Mouse (Mus musculus) brown adipose tissue, adult 24 weeks (tissue): ENCODE data around the gene Per1. TPM values are rescaled to one million over a fixed set of nuclear protein-coding genes. Genes with fewer than 3 reads are reported as not detected.
"Not testable (repeated sequence)": the region's sequence is repeated elsewhere in the genome, so short reads cannot be mapped to it uniquely, and the experiment has no call there.

Source experiments
- H3K27ac ChIP-seq: fragments of 200-500 bp; replicated peaks from 2 replicates; pipeline ENCODE4 v1.5.1; 2012; ENCODE audit warnings: low read depth, mild to moderate bottlenecking, low read length
- H3K4me1 ChIP-seq: fragments of 200-500 bp; 2 replicates; pipeline ENCODE4 v1.6.1; 2012; ENCODE audit warnings: low read length, mixed read lengths; ENCODE audit not compliant: control insufficient read depth, insufficient read depth, insufficient read length
- H3K4me3 ChIP-seq: fragments of 200-500 bp; 2 replicates; pipeline ENCODE4 v1.5.1; 2012; ENCODE audit warnings: low read depth, mild to moderate bottlenecking, low read length, moderate library complexity; ENCODE audit not compliant: insufficient read depth
- polyA plus RNA-seq: library from polyadenylated mRNA; stranded (reverse); fragments of >200 nt; gene quantifications from 2 replicates; pipeline ENCODE4 v1.2.4, GENCODE M21; 2012; ENCODE audit not compliant: missing spikeins, insufficient read depth, insufficient read length

Gene Per1
- polyA plus RNA-seq, 1 experiment: 7.9 TPM

DNA sequence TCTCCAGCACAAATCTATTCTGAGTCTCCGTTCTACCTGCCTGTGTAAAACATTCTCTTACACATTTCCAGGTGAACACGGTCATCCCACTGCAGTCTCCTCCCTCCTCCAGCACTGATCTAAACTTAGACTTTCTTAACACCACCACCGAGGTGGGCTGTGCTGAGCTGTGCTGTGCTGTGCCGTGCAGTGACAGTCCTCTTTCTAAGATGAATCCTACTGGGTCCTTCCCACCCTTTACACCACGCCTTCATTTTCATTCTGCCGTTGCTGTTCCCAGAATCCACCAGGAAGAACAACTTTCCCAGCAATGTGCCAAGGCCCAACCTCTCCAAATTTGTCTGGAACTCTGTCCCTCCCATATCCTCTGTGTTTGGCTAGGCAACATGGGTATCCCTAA is 8.6 kb upstream of the Per1 start:
- no peak overlapping the region for H3K27ac ChIP-seq
- peaks cover 11% of the 10 kb centered on the region; the same call in 1 of the 2 replicates for H3K4me1 ChIP-seq

DNA sequence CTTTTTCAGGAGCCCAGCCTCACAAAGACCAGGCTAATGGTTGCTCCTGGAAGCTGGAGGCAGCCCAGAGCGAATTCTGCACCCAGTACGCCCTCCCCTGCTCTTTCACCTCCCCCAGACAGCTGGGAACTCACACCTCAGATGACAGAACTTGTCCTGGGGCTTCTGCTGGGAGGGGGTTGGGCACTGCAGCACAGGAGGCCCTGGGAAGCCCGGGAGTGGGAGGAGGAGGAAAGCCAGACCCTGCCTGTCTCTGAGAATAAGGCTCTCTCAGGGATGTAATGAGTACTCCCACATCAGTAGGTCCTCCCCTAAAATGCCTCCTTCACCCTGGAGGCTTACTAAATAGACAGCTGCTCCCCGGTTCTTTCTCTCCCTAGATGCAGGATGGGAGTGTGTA is 7.9 kb upstream of the Per1 start:
- Histone ChIP-seq H3K27ac (no peak overlapping the region), H3K4me1 (peaks cover 11% of the 10 kb centered on the region; the same call in 1 of the 2 replicates), H3K4me3 (no peak overlapping the region)

More for the DNA sequence above, 8.6 kb upstream of the Per1 start:
- no peak overlapping the region for H3K4me3 ChIP-seq

DNA sequence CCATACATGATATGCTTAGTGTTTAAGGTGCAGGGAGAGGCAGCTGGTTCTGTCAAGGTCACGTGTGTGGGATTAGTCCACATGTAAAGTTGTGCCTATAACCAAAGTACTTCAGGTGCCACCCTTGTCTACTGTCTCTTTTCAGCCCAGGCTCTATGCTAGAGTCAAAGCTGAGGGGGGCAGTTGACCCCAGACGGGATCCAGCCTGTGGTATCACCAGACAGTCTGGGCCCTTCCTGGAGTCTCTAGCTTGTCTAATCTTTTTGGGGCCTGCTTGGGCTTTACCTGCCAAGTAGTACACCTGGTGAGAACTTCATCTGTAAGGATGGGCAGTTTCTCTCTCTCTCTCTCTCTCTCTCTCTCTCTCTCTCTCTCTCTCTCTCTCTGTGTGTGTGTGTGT is 7.4 kb upstream of the Per1 start:
- H3K27ac ChIP-seq: peak overlapping the region; percentile 65; the same call in 1 of the 2 replicates
- H3K4me1 ChIP-seq: peaks cover 11% of the 10 kb centered on the region; the same call in 1 of the 2 replicates
- H3K4me3 ChIP-seq: no peak overlapping the region; the same call in 1 of the 2 replicates

DNA sequence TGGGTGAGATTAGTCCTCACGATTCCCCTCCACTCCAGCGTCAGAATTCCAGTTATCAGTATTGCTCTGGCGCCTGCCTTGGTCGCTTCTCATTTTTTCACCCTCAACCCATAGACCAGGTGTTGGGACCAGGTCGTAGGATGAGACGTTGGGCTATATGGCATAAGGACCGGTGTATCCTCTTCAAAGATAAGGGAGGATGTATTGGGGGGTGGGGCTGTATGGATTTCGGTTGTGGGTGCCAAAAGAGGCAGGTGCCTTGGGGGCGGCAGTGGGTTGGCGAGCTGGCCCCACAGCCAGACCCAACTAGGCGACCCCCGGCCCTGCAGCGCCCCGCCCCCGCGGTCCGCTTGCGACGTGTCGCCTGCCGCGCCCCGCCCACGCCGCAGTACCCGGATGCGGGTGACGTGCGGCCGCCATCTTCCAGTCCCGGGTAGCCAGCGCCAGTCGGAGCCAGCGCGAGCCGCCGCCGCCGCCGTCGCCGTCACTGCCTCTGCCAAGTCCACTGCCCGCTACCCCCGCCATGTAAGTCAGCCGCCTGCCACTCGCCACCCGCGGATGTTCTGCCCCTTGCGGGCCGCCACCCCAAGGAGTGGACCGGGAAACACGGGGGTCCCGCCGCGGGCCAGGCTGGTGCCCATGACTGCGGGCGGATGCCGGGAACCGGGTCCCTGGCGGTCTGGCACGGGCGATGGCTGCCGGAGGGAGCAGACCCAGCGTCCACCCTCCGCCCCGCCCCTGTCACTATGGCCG is 6.7 kb upstream of the Per1 start, which contains the start of gene Vamp2:
Vamp2 (plus strand) TSS at position 388 of the 753 bp plus-strand sequence.
- peak within 1 kb of the TSS; percentile 99 for H3K4me3 ChIP-seq
- H3K27ac ChIP-seq: peak within 1 kb of the TSS; percentile 99
- H3K4me1 ChIP-seq: peaks cover 11% of the 10 kb centered on the region; the same call in 1 of the 2 replicates

- H3K4me3 ChIP-seq: peak overlapping the region; percentile 99
- peak overlapping the region; percentile 99 for H3K27ac ChIP-seq
- H3K4me1 ChIP-seq: peaks cover 11% of the 10 kb centered on the region; the same call in 1 of the 2 replicates
Observed at GRCm38 (mm10) chr11:69088856-69089615, 6.0 kb upstream of the Per1 start.

DNA sequence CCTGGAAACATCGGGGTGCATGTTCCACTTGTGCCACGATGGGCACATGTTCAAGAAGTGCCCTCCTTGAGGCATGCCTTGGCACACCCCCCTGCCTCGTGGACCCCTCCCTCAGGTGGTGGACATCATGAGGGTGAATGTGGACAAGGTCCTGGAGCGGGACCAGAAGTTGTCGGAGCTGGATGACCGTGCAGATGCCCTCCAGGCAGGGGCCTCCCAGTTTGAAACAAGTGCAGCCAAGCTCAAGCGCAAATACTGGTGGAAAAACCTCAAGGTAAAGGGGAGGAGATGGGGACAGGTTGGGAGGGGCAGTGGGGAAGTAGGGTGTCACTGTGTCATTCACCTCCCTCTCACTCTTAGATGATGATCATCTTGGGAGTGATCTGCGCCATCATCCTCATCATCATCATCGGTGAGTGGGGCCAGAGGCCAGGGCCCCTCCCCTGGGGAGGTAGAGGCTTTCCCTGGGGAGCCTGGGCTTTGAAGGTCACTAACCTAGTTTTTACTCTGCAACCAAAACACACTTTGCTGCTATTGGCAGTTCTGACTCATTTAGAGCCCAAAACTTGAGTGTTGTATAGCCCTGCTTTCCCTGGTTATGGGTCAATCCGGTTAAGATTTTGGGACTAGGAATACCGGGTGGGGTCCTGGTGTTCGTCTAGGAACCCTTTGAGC is 5.3 kb upstream of the Per1 start:
- Histone ChIP-seq H3K4me3 (peak overlapping the region; percentile 99), H3K27ac (peak overlapping the region; percentile 10)

GRCm38 (mm10) chr11:69090367-69090766 is 4.7 kb upstream of the Per1 start:
- Histone ChIP-seq H3K4me1 (peaks cover 11% of the 10 kb centered on the region; the same call in 1 of the 2 replicates), H3K4me3 (peak overlapping the region; percentile 99; the same call in 1 of the 2 replicates), H3K27ac (peak overlapping the region; percentile 10; the same call in 1 of the 2 replicates)

More for the DNA sequence above, 5.3 kb upstream of the Per1 start:
- H3K4me1 ChIP-seq: peaks cover 11% of the 10 kb centered on the region; the same call in 1 of the 2 replicates

- Histone ChIP-seq H3K27ac (no peak overlapping the region), H3K4me1 (peaks cover 11% of the 10 kb centered on the region; the same call in 1 of the 2 replicates), H3K4me3 (no peak overlapping the region)
Observed at GRCm38 (mm10) chr11:69091566-69092385, 3.2 kb upstream of the Per1 start.

DNA sequence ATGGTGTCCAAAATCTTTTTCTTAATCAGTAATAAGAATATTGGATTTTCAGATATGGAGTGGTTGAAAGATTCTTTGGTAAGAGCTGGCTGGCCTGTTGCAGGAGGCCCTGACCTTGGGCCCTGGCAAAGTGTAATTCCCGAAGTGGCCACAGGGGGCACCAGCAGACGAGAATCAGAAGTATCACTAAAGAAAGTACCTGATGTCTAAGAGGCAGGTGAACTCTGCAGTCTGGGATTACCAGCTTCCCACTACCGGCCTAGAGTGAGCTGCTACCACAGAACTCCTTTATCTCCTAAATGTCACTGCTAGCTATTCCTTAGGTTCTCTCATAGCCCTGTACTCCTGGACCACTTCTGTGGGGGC is 2.6 kb upstream of the Per1 start:
- H3K4me1 ChIP-seq: peaks cover 11% of the 10 kb centered on the region; the same call in 1 of the 2 replicates
- H3K27ac ChIP-seq: no peak overlapping the region
- H3K4me3 ChIP-seq: no peak overlapping the region

GRCm38 (mm10) chr11:69092871-69093270 is 2.1 kb upstream of the Per1 start:
- Histone ChIP-seq H3K4me1 (peaks cover 11% of the 10 kb centered on the region; the same call in 1 of the 2 replicates), H3K27ac (no peak overlapping the region), H3K4me3 (no peak overlapping the region)

GRCm38 (mm10) chr11:69093856-69094255 is 1.2 kb upstream of the Per1 start:
- not testable (repeated sequence) for H3K4me3 ChIP-seq, H3K27ac ChIP-seq
- H3K4me1 ChIP-seq: peaks cover 17% of the 10 kb centered on the region

- Histone ChIP-seq H3K4me3 (peak overlapping the region; percentile 68), H3K27ac (peak overlapping the region; percentile 99), H3K4me1 (peaks cover 6% of the 10 kb centered on the region)
Observed at GRCm38 (mm10) chr11:69095511-69096231, 654 bp downstream of the Per1 start.

DNA sequence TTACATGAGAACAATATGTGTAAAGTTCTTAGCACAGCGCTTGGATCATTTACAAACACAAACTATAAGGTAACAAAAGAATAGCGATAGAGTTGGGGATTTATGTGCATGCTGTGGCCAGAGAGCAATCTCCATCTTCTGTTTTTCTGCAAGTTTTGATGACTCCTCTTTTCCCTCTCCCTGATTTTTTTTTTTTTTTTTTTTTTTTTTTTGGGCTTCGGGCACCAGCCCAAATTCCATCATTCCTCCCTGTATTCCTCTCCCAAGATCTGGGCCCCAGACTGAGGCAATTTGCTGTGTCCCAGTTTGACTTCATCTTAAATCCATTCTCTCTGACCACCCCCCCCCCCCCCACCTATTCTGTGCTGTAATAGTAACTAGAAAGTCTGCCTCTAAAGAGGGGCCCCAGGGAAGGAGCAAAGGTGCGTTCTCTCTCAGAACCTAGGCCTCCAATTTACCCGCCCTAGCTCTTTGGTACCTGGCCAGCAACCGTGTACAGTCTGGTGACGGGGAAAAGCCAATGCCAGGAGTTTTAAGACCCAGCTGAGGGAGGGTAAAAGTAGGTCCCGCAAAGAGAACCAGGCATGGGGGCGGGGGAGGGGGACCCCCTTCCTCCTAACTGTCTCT is 1.5 kb downstream of the Per1 start:
- H3K27ac ChIP-seq: peak overlapping the region; percentile 99
- peaks cover 6% of the 10 kb centered on the region for H3K4me1 ChIP-seq
- peak overlapping the region; percentile 68 for H3K4me3 ChIP-seq
